Mouse (Mus musculus): Measurements from ENCODE around the gene Trip10.

DNA sequence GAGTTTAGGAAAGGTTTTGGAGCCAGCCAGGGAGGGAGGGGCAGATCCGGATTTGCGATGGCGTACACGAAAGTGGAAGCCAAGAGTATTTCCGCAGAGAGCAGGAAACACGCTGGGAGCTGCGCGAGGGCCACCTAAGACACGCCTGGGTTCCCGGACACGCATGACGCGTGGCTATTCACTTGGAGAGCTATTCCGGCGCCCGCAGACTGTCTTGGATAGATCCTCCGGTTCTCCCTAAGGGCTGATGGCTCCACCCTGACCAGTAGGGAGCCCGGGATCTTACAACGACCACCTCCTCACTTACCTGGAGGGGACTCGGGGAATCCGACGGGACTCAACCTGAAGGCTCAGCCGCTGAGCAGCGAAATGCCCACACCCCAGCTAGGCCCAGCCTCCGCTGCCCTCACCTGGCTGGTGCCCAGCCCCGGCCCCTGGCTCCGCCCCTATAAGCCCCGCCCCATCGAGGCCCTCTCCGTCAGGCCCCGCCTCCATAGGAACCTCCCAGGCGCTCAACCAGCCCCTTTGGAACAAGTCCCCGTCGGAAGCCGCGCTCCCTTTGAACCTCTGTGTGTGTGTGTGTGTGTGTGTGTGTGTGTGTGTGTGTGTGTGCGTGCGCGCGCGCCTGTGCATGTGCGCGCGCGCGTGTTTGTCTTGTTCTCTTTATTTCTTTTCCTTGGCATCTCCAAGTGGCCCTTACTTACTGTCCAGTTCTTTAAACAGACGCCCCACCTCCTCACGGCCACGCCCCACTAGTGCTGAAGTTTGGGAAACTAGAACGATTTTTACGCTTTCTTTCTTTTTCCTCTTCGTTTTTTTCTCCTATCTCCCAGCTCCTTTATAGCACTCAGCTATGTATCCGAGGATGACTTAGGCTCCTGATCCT is 26.1 kb downstream of the Trip10 start:
- TF ChIP-seq CTCF (IDR thresholded peaks at IDR 0.05; ENCODE audit: low read depth) (no peak), EP300 (IDR thresholded peaks at IDR 0.05; ENCODE audit: low read depth) (no peak)
